Mouse (Mus musculus) liver, embryonic 11.5 days (tissue): Measurements from ENCODE around the gene Esp8. TPM values are rescaled to one million over a fixed set of nuclear protein-coding genes. Genes with fewer than 3 reads are reported as not detected.
"Not testable (repeated sequence)": the region's sequence is repeated elsewhere in the genome, so short reads cannot be mapped to it uniquely, and the experiment has no call there.

Source experiments
- ATAC-seq: fragments of 200-750 bp; cut with Nextera tagmentation; replicated peaks from 2 replicates; pipeline ENCODE4 v1.8.0; 2017; ENCODE audit warnings: moderate number of reproducible peaks, mild to moderate bottlenecking, moderate TSS enrichment, moderate library complexity; ENCODE audit not compliant: low FRiP score
- DNase-seq: peaks from one replicate; pipeline ENCODE4 v3.0.0-alpha.2; 2017; ENCODE audit warnings: low spot score
- H3K27ac ChIP-seq: fragments of 300-500 bp; sonication (generic); 2 replicates; pipeline ENCODE4 v1.5.1; 2014; ENCODE audit warnings: mild to moderate bottlenecking, low read depth, low read length, control low read depth
- H3K27me3 ChIP-seq: fragments of 300-500 bp; sonication (generic); replicated peaks from 2 replicates; pipeline ENCODE4 v1.6.1; 2014; ENCODE audit warnings: low read length, mixed read lengths; ENCODE audit not compliant: control insufficient read depth, insufficient read depth
- H3K36me3 ChIP-seq: fragments of 300-500 bp; sonication (generic); 2 replicates; pipeline ENCODE4 v1.6.1; 2014; ENCODE audit warnings: mild to moderate bottlenecking, low read length, moderate library complexity, mixed read lengths; ENCODE audit not compliant: control insufficient read depth, insufficient read depth
- H3K4me1 ChIP-seq: fragments of 300-500 bp; sonication (generic); replicated peaks from 2 replicates; pipeline ENCODE4 v1.6.1; 2014; ENCODE audit warnings: low read length, mixed read lengths; ENCODE audit not compliant: control insufficient read depth, insufficient read depth
- H3K4me2 ChIP-seq: fragments of 300-500 bp; sonication (generic); 2 replicates; pipeline ENCODE4 v1.6.1; 2014; ENCODE audit warnings: mild to moderate bottlenecking, control low read depth, moderate library complexity
- H3K4me3 ChIP-seq: fragments of 300-500 bp; sonication (generic); 2 replicates; pipeline ENCODE4 v1.5.1; 2014; ENCODE audit warnings: low read depth, low read length, control low read depth
- H3K9ac ChIP-seq: fragments of 300-500 bp; sonication (generic); 2 replicates; pipeline ENCODE4 v1.6.1; 2014; ENCODE audit warnings: low read depth, low read length, control low read depth
- H3K9me3 ChIP-seq: fragments of 300-500 bp; sonication (generic); 2 replicates; pipeline ENCODE4 v1.6.1; 2016; ENCODE audit warnings: low read length, inconsistent platforms, mixed read lengths; ENCODE audit not compliant: control insufficient read depth
- whole genome bisulfite sequencing: fragments of 180-500 bp; shearing (Covaris S2); extraction: QIAGEN DNeasy Blood & Tissue Kit; methylation state at CpG from one replicate; pipeline ENCODE4 v1.1.7; 2014; 5-methylcytosine and 5-hydroxymethylcytosine counted together
- polyA plus RNA-seq: library from polyadenylated mRNA; unstranded; fragments of >200 nt; fragmentation: Nextera tagmentation; extraction: Ambion mirVana; gene quantifications from 2 replicates; pipeline ENCODE4 v1.2.1, GENCODE M21; 2014

Gene Esp8
- polyA plus RNA-seq: not detected in 2 replicates

DNA sequence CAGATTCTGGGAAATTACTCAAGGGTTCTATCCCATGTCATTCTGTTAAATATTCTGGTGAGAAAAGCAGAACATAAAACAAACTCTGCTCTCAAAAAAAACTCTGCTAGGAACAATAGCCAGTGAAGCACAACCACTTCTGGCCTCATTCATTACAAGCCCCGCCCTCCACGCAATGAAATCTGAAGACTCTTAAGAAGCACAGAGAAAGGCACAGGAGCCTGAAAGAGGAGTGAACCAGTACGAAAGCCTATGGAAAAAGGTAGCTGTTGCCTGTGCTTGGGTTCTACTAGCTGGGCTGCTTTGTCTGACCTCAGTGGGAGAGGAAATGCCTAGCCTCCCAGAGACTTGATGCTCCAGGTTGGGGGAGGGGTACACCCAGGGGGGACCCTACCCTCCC lies at the start of gene Esp8:
TSS of gene Esp8 (plus strand) at position 205 of the 400 bp plus-strand sequence.
- no peak within 1 kb of the TSS for H3K9ac ChIP-seq
- H3K4me1 ChIP-seq: no peaks in the 10 kb centered on the region
- WGBS: 61% methylated on average over 3 of the region's 3 CpGs
- H3K4me2 ChIP-seq: no peak within 1 kb of the TSS
- no peak within 1 kb of the TSS for H3K4me3 ChIP-seq
- no peaks in the 10 kb centered on the region for H3K27me3 ChIP-seq
- DNase-seq: no peak
- H3K27ac ChIP-seq: no peak within 1 kb of the TSS
- H3K9me3 ChIP-seq: no peaks in the 10 kb centered on the region
- H3K36me3 ChIP-seq: no peaks in the 10 kb centered on the region
- ATAC-seq: no peak

DNA sequence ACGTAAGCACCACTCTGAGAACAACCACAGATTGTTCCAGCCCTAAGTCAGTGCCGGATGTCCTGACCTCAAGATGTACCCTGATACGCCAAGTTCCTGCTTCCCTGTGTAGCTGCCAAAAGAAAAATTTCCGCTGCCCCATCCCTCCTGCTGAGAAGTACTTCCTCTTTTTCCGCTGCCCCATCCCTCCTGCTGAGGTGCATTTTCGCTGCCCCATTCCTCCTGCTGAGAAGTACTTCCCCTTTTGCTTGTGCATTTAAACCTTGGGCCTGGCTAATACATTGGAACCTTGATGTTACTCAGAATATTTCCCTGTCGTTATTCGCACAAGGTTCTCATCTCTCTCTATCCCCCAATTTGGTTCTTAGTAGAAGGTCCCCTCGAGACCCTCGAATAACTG lies 36.3 kb upstream of the Esp8 start:
- 77% methylated on average over 10 of the region's 10 CpGs for WGBS
- DNase-seq, H3K4me2 ChIP-seq, H3K27ac ChIP-seq, H3K9ac ChIP-seq, H3K4me3 ChIP-seq, H3K4me1 ChIP-seq, H3K36me3 ChIP-seq, H3K9me3 ChIP-seq, ATAC-seq, H3K27me3 ChIP-seq: not testable (repeated sequence)

DNA sequence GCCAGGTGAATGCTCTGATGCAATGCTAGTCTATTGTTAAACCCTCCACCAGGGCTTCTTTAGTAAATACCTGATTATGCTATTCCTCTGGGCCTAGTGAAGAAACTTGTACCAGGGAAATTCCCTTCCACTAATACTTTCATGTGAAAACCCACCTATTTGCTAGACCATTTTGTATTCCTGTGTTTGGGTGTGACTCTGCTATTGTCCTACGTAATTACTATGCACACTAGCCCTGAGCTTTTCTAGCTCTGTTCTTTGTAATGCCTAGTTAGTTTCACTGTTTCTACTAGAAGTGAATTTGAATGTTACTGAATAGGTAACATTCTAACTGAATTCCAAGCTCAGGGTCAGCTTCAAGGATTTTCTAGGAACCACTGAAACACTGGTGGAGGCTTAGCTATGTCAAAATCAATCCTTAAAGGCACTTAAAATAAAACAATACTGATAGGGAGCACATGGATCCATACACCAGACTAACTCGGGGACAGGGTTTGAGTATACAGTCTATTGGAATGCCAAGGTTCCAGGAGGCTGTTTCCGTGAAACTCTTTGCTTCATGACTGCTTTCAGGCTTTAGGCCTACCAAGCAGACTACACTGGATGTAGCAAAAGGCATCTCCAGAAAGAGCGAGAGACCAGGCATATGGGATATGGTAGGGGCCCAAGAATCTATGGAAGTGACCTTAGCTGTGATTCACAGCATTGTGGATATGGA lies 24.2 kb upstream of the Esp8 start:
- not testable (repeated sequence) for H3K9ac ChIP-seq, ATAC-seq, DNase-seq, H3K9me3 ChIP-seq, H3K27ac ChIP-seq, H3K27me3 ChIP-seq, H3K4me1 ChIP-seq, H3K4me3 ChIP-seq, H3K36me3 ChIP-seq, H3K4me2 ChIP-seq
- WGBS: 81% methylated on average over 4 of the region's 4 CpGs

GRCm38 (mm10) chr17:40529813-40530212 lies 10.0 kb downstream of the Esp8 start:
- 70% methylated on average over 3 of the region's 3 CpGs for WGBS

DNA sequence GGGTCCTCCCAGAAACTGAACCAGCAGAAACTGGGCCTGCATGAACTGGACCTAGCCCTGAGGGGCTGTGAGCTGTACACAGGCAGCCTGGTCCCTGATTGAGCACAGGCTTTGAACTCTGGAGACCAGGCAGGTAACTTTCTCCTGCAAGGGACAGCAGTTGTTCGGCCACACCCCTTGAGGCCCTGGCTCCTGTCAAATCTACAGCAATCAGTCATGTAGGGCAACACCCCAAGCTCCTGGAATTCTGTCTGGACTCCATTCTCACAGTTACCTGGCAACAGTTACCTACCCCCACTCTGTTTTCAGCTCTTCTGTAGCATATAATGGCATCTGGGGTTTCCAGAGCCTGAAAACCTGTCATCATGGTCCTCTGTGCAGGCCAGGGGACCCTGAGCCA lies 11.3 kb downstream of the Esp8 start:
- H3K36me3 ChIP-seq: no peaks in the 10 kb centered on the region
- H3K27me3 ChIP-seq: no peaks in the 10 kb centered on the region
- H3K4me1 ChIP-seq: no peaks in the 10 kb centered on the region
- H3K4me2 ChIP-seq: no peak overlapping the region
- no peak for DNase-seq
- ATAC-seq: no peak
- no peaks in the 10 kb centered on the region for H3K9me3 ChIP-seq
- H3K9ac ChIP-seq: no peak overlapping the region
- no peak overlapping the region for H3K27ac ChIP-seq
- 63% methylated on average over 1 of the region's 1 CpGs for WGBS
- H3K4me3 ChIP-seq: no peak overlapping the region

More at GRCm38 (mm10) chr17:40529813-40530212, 10.0 kb downstream of the Esp8 start:
- H3K9ac ChIP-seq: no peak overlapping the region
- H3K4me2 ChIP-seq: no peak overlapping the region
- no peak for DNase-seq
- no peaks in the 10 kb centered on the region for H3K9me3 ChIP-seq
- no peaks in the 10 kb centered on the region for H3K27me3 ChIP-seq
- no peak overlapping the region for H3K4me3 ChIP-seq
- H3K36me3 ChIP-seq: no peaks in the 10 kb centered on the region
- no peak for ATAC-seq
- no peak overlapping the region for H3K27ac ChIP-seq
- H3K4me1 ChIP-seq: no peaks in the 10 kb centered on the region

DNA sequence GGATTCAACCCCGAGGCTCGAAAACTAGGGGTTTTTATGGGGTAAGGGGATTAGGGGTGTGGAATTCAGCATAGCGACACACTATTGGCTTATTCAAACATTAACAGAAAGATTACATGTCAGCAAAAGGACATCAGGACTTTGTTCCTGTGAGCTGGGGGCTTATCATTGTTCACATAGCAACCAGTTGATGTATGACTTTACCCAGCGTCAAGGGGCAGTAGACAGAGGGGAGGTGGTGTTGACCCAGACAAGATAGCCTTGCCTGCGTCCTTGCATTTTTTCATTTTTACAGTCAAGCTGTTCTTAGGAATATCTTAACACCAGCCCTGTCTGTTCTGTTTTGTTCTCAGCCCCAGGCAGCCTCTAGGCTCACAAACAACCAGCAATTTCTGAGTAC lies 27.2 kb downstream of the Esp8 start:
- not testable (repeated sequence) for H3K27ac ChIP-seq, H3K4me3 ChIP-seq, H3K9me3 ChIP-seq, H3K27me3 ChIP-seq, H3K4me1 ChIP-seq, H3K36me3 ChIP-seq, DNase-seq, ATAC-seq, H3K9ac ChIP-seq, H3K4me2 ChIP-seq
- 60% methylated on average over 5 of the region's 5 CpGs for WGBS

GRCm38 (mm10) chr17:40553470-40553869 lies 33.6 kb downstream of the Esp8 start:
- Histone ChIP-seq H3K36me3 (no peaks in the 10 kb centered on the region), H3K4me3 (no peak overlapping the region), H3K4me2 (no peak overlapping the region), H3K9ac (no peak overlapping the region), H3K4me1 (no peaks in the 10 kb centered on the region), H3K27ac (no peak overlapping the region), H3K9me3 (no peaks in the 10 kb centered on the region), H3K27me3 (no peaks in the 10 kb centered on the region)
- no peak for ATAC-seq
- no peak for DNase-seq
- 82% methylated on average over 1 of the region's 1 CpGs for WGBS

GRCm38 (mm10) chr17:40561207-40561606 lies 41.4 kb downstream of the Esp8 start, which contains the start of gene Esp6:
Gene Esp6 (plus strand): TSS chr17:40561507.
- no peaks in the 10 kb centered on the region for H3K4me1 ChIP-seq
- H3K4me2 ChIP-seq: no peak within 1 kb of the TSS
- 80% methylated on average over 5 of the region's 5 CpGs for WGBS
- H3K4me3 ChIP-seq: no peak within 1 kb of the TSS
- no peaks in the 10 kb centered on the region for H3K27me3 ChIP-seq
- no peak within 1 kb of the TSS for H3K27ac ChIP-seq
- H3K9ac ChIP-seq: no peak within 1 kb of the TSS
- H3K36me3 ChIP-seq: no peaks in the 10 kb centered on the region
- ATAC-seq: no peak
- no peak for DNase-seq
- H3K9me3 ChIP-seq: no peaks in the 10 kb centered on the region
